Mouse (Mus musculus) mouse embryonic stem cell (cell line): ENCODE data around the gene Uvrag.

Source experiments
- in situ Hi-C, 2 experiments: fragments of 300-500 bp; cut with MboI; formaldehyde crosslinking; loops; 1 replicate in 1 of 2; 3 replicates in 1 of 2; pipeline ENCODE4 v1.14.3; 2019 to 2020; ENCODE audit warnings: low sequenced_read_pairs in 2 of 2, low pct_unique_long_range_greater_than_20kb in 1 of 2, mixed read lengths in 1 of 2; ENCODE audit not compliant: unreplicated experiment in 1 of 2

Gene Uvrag

DNA sequence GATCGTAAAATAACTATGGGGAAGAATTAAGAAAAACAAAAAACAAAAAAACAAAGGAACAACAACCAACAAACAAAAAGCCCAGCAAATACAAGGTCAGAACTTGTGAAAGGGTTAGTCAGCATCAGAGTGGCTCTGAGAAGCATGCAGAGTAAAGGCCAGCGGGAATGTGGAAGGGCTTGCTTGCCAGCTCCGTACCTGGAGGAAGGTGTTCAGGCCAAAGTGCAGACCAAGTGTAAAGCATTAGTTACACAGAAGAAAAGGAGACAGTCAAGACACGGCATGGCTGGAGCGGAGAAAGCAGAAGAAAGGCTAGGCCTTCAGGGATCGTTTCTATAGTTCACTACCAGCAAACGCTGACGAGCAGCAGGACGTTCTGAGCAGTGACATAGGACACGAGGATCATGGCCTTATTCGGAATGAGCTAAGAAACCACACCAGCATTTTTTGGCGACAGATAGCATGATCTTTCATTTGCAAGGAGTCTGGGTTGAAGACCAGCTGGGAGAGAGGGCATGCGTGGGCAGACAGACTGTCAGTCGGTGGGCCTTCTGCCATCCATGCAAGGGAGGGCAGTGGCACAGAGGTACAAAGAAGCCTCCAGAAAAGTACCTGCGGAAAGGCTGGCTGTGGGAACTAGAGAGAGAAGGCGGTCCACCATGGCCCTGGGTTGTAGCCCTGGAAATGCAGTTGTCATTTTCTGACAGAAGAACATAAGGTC lies 26.8 kb downstream of the Uvrag start:
- in situ Hi-C loops, result no loop called here

DNA sequence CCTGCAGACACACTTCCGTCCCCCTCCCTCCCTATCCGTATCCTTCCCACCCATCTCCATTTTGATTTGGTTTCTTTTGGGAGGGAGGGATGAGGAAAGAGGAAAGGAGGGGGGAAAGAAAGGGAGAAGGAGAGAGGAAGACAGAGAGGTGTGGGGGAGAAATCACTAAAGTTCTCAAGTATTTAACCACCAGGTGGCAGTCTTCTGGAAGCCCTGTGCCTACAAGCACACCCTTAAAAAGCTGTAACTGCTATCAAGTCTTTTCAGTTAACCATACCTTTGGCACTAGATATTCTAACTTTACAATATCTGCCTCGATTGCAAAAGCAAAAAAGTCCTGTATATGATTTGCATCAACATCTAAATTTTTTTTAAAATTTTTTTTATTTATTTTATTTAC lies 33.4 kb downstream of the Uvrag start:
- in situ Hi-C loops, result no loop called here

DNA sequence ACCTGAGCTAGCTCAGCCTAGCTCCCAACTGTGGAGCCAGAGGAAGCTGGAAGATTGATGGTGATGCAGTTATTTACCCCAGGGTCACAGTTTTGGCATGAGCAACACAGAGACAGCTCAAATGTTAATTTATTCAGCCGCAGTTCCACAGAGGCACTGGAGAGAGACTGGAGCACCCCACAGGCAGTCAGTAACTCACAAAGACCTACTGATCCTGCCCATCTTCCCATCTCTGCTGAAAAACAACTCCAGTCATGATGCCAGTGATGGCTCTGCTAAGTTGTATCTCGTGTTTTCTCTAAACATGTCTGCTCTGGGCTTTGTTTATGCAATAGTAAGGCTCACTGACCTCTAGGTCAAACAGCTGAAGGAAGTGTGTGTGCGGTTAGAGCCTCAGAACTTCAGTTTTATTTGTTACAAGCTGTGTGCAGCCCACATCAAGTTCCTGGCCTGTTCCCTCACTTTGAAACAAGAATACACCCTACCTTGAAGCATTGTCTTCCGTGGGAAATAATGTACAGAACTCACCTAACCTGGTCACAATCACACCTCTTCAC lies 34.1 kb downstream of the Uvrag start:
- in situ Hi-C loops, result no loop called here

DNA sequence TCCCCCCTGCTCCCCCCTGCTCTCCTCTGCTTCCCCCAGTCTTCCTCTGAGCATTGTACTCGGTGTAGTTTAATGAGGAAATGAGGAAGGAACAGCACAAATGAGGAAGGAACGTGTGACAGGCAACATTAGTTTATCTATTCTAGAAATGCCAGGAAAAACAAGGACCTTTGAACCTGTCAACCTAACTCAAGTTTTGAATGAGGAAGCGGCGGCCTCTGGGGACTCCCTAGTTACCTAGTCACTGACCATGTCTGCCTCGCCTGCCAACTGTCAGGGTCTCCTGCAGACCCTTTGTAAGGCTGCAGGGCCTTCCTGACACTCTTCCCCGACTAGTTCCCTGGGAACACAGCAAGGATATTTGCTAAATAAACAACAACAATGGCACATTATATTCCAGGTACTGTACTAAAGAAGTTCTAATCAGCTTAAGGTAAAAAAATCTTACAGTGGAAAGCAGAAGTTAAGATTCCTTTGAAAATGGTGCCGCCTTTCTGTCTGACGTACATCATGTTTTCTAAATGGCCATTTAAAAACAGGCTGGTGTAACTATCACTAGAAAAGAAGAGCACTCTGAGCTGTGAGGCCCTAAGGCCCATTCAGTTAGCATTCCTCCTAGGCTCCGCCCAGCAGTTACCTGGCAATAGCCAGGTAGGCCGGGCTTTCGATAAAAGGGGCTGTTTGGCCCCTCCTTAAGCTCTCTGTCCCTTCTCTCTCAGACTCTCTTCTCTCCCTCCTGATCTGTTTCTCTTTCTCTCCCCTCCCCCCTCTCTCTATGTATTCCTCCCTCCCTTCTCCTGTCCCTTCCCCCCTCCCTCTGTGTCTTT lies 39.0 kb downstream of the Uvrag start:
- in situ Hi-C loops, result no loop called here

DNA sequence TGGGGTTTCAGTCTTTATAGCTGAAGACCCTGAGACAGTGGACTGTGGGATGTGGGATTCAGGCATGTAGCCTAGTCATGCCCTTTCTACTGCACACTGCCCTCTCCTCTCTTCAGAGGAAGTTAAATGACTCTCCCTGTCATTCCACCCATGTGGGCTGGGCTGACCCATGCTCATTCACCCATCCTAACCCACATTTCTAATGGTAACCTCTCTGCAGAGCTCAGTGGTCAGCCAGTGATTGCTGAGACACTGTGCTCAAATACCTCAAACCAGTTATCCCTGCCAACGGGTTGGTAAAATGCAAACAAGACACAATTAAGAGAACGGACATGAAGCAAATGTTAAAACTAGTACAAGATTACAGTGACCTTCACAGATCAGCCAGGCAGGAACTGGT lies 39.9 kb downstream of the Uvrag start:
- in situ Hi-C loops, result no loop called here

DNA sequence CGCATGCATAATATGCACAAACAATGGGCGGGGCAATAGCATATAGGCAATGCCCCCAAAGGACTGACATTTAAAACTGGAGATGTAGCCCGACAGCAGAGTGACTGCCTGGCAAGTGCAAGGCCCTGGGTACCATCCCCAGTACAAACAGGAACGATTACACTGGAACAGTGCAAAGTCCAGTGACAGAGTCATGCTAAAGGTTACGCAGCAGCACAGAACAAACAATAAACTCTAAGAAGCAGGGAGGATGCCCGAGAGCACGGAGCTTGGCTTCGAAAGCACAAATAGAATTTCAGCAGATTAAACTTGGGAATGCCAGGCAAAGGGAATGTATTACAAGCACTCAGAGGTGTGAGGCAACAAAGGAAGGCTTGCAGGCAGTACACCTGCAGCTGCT lies 40.4 kb downstream of the Uvrag start:
- in situ Hi-C loops, result no loop called here

DNA sequence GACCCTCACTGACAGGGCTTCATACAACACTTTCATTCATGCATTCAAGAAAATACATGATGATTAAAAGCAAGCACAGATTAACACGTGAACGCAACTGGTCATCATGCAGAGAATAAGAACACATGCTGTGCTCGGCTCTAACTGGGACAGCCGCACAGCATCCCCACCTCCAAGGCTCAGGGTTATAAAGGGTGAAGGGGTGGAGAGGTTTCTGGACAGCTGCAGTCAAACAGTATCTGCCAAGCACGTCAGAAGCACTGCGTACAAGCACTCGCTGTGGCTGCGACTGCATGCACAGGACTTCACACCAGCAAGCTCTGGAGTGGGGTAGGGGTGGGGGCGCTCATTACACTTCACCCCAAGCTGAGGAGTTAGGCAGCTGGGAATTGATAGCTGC lies 40.9 kb downstream of the Uvrag start:
- in situ Hi-C loops, result no loop called here

DNA sequence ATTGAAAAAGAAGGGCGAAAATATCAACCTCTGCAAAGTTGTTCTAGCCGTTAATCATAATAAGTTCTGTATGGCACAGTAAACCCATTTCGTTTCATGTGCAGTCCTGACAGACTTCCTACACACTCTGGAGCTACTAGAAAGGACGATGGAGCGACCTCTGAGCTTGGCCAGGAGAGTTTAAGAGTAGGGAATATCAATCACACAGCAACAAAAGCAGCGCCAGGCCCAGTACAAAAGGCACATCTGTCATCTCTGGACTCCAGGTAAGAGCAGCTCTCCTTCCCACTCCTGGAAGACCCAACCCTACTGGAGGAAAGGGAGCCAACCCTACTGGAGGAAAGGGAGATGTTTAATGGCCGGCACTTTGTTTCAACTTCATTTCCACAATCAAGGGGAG lies 43.2 kb downstream of the Uvrag start:
- in situ Hi-C loops, result loop anchor here (25.0 kb wide), 2 partner anchors 360 to 610 kb away; partner anchors contain the start of gene Lrrc32 (in 1 of the 2)

DNA sequence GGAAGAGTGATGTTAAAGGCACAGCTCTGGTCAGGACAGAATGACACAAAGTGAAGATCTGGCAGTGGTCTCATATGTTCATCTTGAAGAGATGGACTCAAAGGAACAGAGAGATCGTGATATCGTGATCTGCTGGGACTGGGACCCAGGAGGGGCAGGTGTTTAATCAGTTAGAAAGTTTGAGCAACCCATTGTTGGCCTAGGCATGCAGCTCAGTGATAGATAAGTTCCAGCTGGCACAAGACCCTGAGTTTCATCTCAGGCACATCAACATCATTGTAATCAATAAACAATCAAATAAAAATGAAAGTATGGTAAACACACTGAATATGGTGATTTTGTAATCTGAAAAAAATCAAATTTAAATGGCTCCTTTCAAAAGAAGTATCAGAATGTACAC lies 43.8 kb downstream of the Uvrag start:
- in situ Hi-C loops, result loop anchor here (25.0 kb wide), 2 partner anchors 360 to 610 kb away; partner anchors contain the start of gene Lrrc32 (in 1 of the 2)

DNA sequence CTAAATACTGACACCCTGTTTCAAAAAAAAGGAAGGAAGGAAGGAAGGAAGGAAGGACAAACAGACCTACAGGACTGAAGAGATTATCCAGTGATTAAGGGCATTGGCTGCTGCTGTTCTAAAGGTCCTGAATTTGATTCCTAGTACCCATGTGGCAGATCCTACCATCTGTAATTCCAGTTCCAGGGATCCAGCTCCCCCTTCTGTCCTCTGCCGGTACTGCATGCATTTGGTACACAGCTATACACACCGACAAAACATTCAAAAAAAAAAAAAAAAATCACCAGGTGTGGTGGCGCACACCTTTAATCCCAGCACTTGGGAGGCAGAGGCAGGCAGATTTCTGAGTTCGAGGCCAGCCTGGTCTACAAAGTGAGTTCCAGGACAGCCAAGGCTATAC lies 45.8 kb downstream of the Uvrag start:
- in situ Hi-C loops, result loop anchor here (25.0 kb wide), 2 partner anchors 358 to 608 kb away; partner anchors contain the start of gene Lrrc32 (in 1 of the 2)

DNA sequence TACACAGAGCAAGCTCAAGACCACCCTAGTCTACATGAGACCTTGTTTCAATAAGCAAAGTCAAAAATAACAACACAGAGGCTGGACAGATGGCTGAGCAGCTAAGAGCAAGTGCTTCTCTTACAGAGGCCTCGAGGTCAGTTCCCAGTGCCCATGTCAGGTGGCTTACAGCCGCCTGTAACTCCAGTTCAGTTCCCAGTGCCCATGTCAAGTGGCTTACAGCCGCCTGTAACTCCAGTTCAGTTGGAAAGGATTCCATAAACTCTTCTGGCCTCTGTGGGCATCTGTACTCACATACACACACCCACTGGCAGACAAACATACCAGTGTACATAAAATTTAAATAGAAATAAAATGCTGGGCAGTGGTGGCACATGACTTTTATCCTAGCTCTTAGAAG lies 46.6 kb downstream of the Uvrag start:
- in situ Hi-C loops, result loop anchor here (25.0 kb wide), 2 partner anchors 357 to 607 kb away; partner anchors contain the start of gene Lrrc32 (in 1 of the 2)

DNA sequence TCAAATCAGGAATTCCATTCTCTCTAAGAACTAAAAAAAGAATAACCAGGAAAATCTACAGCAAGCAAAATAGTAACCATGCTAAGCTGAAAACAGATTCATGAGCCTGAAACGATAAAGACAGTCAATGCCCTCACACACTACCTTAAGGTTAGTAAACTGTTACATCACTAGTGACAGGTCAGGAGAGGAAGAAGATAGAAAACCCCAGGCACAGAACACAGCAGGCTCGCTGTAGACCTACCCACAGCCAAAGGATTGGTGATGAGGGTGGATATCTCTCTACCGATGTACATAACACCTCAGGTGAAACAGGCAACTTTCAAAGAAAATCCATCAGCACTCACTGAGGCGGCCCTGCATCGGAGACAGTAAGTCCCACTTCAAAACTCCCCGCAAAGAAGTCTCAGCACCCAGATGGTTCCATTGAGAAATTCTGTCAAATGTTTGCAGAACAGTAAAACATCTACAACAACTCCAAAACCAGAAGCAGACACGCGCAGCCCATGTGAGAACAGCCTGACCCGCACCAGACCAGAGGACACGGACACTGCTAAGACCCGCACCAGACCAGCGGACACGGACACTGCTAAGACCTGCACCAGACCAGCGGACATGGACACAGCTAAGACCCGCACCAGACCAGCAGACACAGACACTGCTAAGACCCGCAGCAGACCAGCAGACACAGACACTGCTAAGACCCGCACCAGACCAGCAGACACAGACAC lies 48.9 kb downstream of the Uvrag start:
- in situ Hi-C loops, result loop anchor here (25.0 kb wide), 2 partner anchors 355 to 605 kb away; partner anchors contain the start of gene Lrrc32 (in 1 of the 2)

DNA sequence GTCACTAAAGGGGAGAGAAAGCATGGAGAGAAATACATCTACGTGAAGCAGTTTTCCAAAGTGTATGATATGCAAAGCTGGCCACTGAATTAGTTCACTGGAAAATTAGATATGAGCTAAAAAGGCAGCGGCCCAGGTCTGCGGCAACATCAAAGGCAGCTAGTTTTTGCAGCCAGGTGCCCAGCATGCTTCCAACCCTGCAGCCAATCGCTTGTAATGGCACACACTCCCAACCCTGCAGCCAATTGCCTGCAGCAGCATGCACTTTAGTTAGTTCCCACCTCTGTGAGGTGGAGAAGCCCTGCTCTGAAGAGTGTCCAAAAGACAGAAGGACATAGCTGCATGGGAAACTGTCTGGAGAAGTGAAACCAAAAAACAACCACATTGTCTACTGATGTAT lies 51.2 kb downstream of the Uvrag start:
- in situ Hi-C loops, result loop anchor here (25.0 kb wide), 2 partner anchors 352 to 602 kb away; partner anchors contain the start of gene Lrrc32 (in 1 of the 2)

DNA sequence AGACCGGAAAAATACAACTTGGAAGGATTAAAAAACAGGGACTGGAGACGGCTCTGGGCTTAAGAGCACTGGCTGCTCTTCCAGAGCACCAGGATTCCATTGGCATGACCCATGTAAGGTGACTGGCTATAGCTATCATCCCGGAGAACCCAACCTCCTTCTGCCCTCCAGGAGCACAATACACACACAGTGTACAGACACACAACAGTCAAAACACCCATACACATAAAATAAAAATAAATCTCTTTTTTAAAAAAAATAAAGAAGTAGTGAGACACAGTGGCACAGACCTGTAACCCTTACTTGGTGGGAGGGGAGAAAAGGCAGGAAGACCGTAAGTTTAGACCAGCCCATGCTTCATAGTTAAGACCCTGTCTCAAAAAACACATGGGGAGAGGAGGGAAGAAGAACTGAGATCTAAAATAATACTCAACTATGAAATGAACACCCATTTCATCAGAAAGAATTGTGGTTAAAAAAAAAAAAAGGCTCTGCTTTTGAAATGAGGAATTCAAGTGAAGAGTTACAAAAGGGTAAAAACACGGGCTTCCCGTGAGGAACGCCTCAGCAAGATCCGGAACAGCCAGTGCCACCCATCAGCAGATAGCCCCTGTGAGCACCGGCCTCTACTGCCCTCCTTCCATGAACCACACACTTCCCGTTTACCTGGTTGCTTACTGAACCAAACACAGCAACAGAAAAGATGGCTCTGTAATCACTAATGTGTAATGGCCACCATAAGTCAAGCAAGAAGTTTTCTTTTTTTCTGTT lies 52.2 kb downstream of the Uvrag start:
- in situ Hi-C loops, result loop anchor here (25.0 kb wide), 2 partner anchors 351 to 601 kb away; partner anchors contain the start of gene Lrrc32 (in 1 of the 2)

DNA sequence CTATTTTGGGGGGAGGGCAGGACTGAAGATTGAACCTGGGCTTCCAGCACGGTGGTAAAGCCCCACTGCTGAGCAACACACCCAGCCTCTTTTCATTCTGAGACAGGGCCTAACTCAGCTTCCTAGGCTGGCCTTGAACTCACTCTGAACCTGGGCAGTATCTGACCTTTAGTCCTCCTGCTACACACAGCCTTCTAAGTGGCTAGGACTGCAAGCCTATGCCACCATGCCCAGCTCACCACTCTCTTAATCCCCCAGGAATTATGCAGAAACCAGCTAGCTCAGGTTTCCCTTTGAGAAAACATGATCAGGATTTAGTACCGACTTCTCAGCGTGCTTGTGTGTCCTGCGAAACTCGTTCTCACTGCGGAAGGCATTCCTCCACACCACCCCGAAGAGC lies 53.4 kb downstream of the Uvrag start:
- in situ Hi-C loops, result loop anchor here (25.0 kb wide), 2 partner anchors 350 to 600 kb away; partner anchors contain the start of gene Lrrc32 (in 1 of the 2)

DNA sequence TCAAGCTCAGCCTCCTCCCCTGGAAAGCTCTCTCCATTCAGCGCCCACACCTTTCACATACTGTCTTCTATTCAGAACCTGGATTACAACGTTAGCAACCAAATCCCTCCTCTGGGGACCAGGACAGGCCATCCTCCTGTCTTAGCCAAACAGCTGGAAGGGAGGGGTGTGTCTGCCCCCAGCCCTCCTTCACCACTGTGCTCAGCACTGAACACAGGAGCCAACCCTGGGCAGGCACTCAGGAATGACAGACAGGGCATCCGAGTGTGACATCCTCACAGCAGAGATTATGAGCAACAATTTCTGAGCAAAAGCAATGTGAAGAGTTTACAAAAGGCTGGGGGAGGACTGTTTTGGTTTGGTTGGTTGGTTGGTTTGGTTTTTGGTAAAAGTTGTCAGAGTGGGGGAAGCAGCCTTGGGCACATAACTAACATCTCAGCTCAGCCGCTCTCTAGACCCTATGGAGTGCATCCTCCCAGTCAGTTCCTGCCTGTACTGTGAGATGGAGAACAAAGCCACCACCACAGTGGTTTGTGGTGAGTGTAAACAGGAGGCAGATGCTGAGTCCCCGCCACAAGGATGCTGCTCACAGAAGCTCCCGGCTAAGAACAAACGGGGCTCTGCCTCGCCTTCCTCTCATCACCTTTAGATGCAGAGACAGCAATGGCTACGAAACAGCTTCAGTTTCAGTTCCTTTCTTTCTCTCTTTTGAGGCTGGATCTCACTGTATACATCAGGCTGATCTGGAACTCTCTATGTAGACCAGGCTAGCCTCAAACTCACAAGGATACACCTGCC lies 54.1 kb downstream of the Uvrag start:
- in situ Hi-C loops, result loop anchor here (25.0 kb wide), 2 partner anchors 350 to 600 kb away; partner anchors contain the start of gene Lrrc32 (in 1 of the 2)

DNA sequence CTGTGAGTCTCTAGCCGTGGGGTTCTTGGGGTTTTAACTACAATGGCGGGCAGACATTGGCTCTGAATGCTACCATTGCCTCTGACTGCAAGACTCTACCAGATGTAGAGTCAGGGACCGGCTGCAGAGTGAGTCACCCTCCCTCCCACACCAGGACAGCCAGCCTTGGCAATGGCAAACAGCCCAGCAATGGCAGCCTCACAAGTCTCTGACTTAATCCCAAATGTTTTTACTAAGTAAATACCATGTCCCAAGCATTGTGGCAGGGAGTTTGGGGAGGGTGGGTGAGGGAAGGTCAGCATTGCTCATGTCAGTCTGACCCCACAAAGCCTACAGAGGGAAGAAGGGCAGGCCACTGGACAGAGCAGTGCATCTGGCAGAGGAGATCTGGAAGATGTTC lies 55.7 kb downstream of the Uvrag start:
- in situ Hi-C loops, result loop anchor here (25.0 kb wide), 2 partner anchors 348 to 598 kb away; partner anchors contain the start of gene Lrrc32 (in 1 of the 2)
